Mouse (Mus musculus) stomach, embryonic 16.5 days (tissue): ENCODE results near the gene Bcor. TPM values are rescaled to one million over a fixed set of nuclear protein-coding genes. Genes with fewer than 3 reads are reported as not detected.

Experiments
- ATAC-seq: fragments of 200-750 bp; cut with Nextera tagmentation; 2 replicates; pipeline ENCODE4 v1.8.0; 2017; ENCODE audit warnings: moderate number of reproducible peaks, moderate TSS enrichment; ENCODE audit not compliant: insufficient read depth, low FRiP score
- H3K27ac ChIP-seq: fragments of 300-500 bp; sonication (generic); 2 replicates; pipeline ENCODE4 v1.5.1; 2014; ENCODE audit warnings: low read length
- H3K27me3 ChIP-seq: fragments of 300-500 bp; sonication (generic); 2 replicates; pipeline ENCODE4 v1.6.1; 2014; ENCODE audit warnings: low read length, control low read depth, mixed read lengths; ENCODE audit not compliant: control insufficient read depth, insufficient read depth
- H3K36me3 ChIP-seq: fragments of 300-500 bp; sonication (generic); 2 replicates; pipeline ENCODE4 v1.6.1; 2014; ENCODE audit warnings: low read length; ENCODE audit not compliant: control insufficient read depth, insufficient read depth
- H3K4me1 ChIP-seq: fragments of 300-500 bp; sonication (generic); 2 replicates; pipeline ENCODE4 v1.6.1; 2014; ENCODE audit warnings: low read length, control low read depth, mixed read lengths; ENCODE audit not compliant: control insufficient read depth, insufficient read depth
- H3K4me2 ChIP-seq: fragments of 300-500 bp; sonication (generic); 2 replicates; pipeline ENCODE4 v1.6.1; 2014; ENCODE audit warnings: low read depth, low read length, mixed read lengths
- H3K4me3 ChIP-seq: fragments of 300-500 bp; sonication (generic); replicated peaks from 2 replicates; pipeline ENCODE4 v1.5.1; 2014; ENCODE audit warnings: mild to moderate bottlenecking, low read length
- H3K9ac ChIP-seq: fragments of 300-500 bp; sonication (generic); 2 replicates; pipeline ENCODE4 v1.6.1; 2014; ENCODE audit warnings: low read length
- H3K9me3 ChIP-seq: fragments of 300-500 bp; sonication (generic); replicated peaks from 2 replicates; pipeline ENCODE4 v1.6.1; 2016; ENCODE audit warnings: low read length, control low read depth; ENCODE audit not compliant: control insufficient read depth
- WGBS: fragments of 180-500 bp; shearing (Covaris S2); extraction: QIAGEN DNeasy Blood & Tissue Kit; methylation state at CpG from one replicate; pipeline ENCODE4 v1.1.7; 2014; 5-methylcytosine and 5-hydroxymethylcytosine counted together
- polyA plus RNA-seq: library from polyadenylated mRNA; unstranded; fragments of >200 nt; fragmentation: Nextera tagmentation; extraction: Ambion mirVana; gene quantifications from 2 replicates; pipeline ENCODE4 v1.2.1, GENCODE M21; 2015

The Bcor gene
- polyA plus RNA-seq, 1 experiment from 2014 or later, result 13.9 TPM

DNA sequence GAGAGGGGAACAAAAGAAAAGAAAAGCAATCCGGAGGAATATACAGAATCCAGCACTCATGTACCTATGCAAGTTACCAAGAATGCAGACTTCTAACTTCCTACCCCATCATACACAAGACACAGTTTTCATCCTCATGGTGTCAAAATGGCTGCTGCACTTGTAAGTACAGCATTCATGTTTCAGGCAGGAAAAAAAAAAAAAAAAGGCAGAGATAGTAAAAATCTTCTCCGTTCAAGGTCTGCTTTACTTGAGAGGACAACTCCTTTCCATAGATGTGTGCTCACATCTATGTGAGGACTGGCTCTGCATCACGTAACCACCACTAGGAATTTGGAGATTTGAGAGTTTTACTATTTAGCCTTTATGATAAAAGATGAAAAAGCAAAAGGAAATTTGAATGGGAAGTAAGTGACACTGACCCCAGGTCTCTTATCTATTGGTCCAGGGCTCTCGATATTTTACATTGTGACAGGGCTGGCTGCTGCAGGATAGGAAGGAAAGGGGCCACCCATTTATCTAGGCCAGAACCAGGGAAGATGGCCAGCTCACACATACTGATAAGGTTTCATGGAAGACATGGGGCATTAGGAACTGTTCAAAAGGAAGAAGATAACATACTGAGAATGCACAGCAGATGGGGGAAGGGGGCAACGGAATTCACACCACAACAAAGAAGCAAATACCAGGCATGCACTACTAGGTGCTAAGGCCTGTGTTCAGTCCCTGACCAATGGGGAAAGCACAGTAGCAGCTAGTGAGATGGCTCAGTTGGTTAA is 166.3 kb downstream of the Bcor start:
- no peak overlapping the region for H3K27ac ChIP-seq
- H3K4me2 ChIP-seq, result no peak overlapping the region
- H3K36me3 ChIP-seq, result no peaks in the 10 kb centered on the region
- no peak overlapping the region for H3K4me3 ChIP-seq
- H3K4me1 ChIP-seq, result no peaks in the 10 kb centered on the region
- no peak overlapping the region for H3K9ac ChIP-seq
- 78% methylated on average over 5 of the region's 5 CpGs for WGBS
- ATAC-seq, result no peak
- H3K9me3 ChIP-seq, result no peaks in the 10 kb centered on the region
- peaks cover 13% of the 10 kb centered on the region for H3K27me3 ChIP-seq

DNA sequence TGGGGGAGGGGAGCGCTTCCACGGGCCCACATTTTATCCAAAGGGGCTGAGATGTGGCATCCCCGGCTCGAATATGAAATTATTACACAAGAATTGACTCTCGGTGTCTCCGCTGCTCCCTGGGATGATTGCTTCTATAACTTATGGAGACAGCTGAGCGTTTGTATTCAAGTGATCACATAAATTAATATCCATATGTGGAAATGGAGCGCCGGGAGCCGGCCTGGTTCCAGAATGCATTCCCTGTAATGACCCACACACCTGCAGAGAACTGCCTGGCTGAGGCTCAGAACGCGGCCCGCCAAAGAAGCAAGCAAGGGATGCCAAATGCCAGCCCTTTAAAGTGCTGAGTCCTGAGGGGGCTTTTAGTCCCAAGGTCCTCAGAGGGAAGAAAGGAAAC is 170.7 kb downstream of the Bcor start:
- Histone ChIP-seq H3K27me3 (peaks cover 4% of the 10 kb centered on the region; the same call in 1 of the 2 replicates), H3K4me1 (no peaks in the 10 kb centered on the region), H3K9ac (no peak overlapping the region), H3K27ac (no peak overlapping the region), H3K4me2 (no peak overlapping the region), H3K4me3 (no peak overlapping the region), H3K9me3 (no peaks in the 10 kb centered on the region), H3K36me3 (no peaks in the 10 kb centered on the region)
- ATAC-seq, result no peak
- WGBS, result 81% methylated on average over 13 of the region's 13 CpGs

DNA sequence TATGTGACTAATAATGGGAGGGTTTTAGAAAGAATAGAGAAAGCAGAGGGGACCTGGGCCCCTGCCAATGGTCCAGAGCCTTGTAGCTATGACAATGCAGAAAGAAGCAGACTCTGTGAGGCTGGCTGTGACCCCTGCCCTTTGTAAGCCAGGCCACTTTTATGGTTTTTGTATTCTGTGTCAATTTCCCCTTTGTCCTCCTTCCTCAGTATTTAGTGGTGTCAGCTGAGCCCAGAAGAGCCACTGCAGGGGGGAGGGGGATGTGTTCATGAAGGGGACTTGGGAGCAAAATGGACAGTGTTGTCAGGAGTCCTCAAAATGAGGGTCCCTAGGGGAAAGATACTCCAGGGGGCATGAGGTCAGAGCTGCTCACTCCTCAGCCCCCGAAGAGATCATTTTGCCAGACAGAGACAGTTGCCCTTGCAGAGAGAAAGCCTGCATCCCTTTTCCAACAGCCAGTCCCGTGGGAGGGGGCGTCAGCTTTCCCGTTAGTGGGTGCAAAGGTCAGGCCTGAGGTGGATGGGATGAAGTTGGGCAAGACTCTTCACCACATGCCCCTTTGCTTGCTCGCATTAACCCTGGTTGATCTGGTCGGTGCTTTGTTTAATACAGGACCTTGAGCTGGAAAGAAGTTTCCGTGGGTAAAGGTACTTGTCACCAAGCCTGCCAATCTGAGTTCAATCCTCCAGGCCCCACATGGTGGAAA is 171.8 kb downstream of the Bcor start:
- Histone ChIP-seq H3K4me3 (no peak overlapping the region), H3K4me2 (no peak overlapping the region), H3K36me3 (no peaks in the 10 kb centered on the region), H3K9ac (no peak overlapping the region), H3K9me3 (no peaks in the 10 kb centered on the region), H3K27ac (no peak overlapping the region), H3K4me1 (no peaks in the 10 kb centered on the region), H3K27me3 (peaks cover 4% of the 10 kb centered on the region; the same call in 1 of the 2 replicates)
- no peak for ATAC-seq
- WGBS, result 68% methylated on average over 7 of the region's 7 CpGs

DNA sequence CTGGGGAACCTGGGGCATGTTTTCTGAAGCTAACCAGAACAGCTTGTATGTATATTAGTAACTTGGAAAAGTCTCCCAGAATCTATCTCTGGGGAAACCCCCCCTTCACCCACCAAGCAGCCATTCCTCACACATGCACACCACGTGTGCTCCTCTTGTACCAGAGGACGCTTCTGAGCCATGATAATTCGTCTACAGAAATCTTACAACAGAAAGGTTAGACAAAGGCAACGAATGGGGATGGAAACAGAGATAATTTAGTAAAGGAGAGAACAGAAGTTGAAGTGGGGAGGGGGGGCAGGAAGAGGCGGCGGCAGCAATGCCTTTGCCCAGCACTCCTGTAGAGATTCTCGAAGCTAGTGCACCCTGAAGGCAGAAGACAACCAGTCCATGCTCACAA is 172.6 kb downstream of the Bcor start:
- WGBS, result 57% methylated on average over 7 of the region's 7 CpGs
- Histone ChIP-seq H3K27ac (no peak overlapping the region), H3K4me2 (no peak overlapping the region), H3K4me3 (no peak overlapping the region), H3K9ac (no peak overlapping the region), H3K9me3 (no peaks in the 10 kb centered on the region), H3K36me3 (no peaks in the 10 kb centered on the region), H3K4me1 (no peaks in the 10 kb centered on the region), H3K27me3 (peaks cover 4% of the 10 kb centered on the region; the same call in 1 of the 2 replicates)
- ATAC-seq, result no peak
